8 mouse cellular contexts compared by ENCODE assay signal in genomic region chr2:69790722-69791121, GRCm38 (mm10). TPM values are rescaled to one million over a fixed set of nuclear protein-coding genes. Genes with fewer than 3 reads are reported as not detected.
A peak's percentile ranks its signal among the peaks of the same experiment; 100 is the strongest.
DNase-seq lines count a peak whose midpoint lies in the region; ATAC-seq and TF ChIP-seq lines count a peak whose summit lies in the region.

No protein-coding gene starts in this region.

- no peak for TF ChIP-seq EP300 in MEL (IDR thresholded peaks at IDR 0.05; ENCODE audit: low read depth in 1 of 2, low read length in 2 of 2)

- no peak overlapping the region for H3K9ac ChIP-seq in heart, embryonic 15.5 days
- H3K9ac ChIP-seq in MEL (ENCODE audit: control insufficient read depth, low read depth, low read length, poor library complexity, severe bottlenecking): no peak overlapping the region
- H3K9ac ChIP-seq in hindbrain, embryonic 13.5 days: no peak overlapping the region
- H3K9ac ChIP-seq in midbrain, embryonic 12.5 days (replicated peaks): no peak overlapping the region

- peaks cover 28% of the 10 kb centered on the region for H3K36me3 ChIP-seq in heart, embryonic 15.5 days
- peaks cover 7 to 9% of the 10 kb centered on the region in 2 experiments; a peak in 3 of 4 replicates for H3K36me3 ChIP-seq in MEL (ENCODE audit: control insufficient read depth in 1 of 2, insufficient read depth in 2 of 2, low read length in 2 of 2)
- peaks cover 29% of the 10 kb centered on the region for H3K36me3 ChIP-seq in hindbrain, embryonic 13.5 days
- peaks cover 30% of the 10 kb centered on the region for H3K36me3 ChIP-seq in midbrain, embryonic 12.5 days

- H3K27me3 ChIP-seq in heart, embryonic 15.5 days: no peaks in the 10 kb centered on the region
- H3K27me3 ChIP-seq in MEL (ENCODE audit: control insufficient read depth in 1 of 2, insufficient read depth in 2 of 2, low read length in 2 of 2): no peaks in the 10 kb centered on the region
- H3K27me3 ChIP-seq in hindbrain, embryonic 13.5 days: no peaks in the 10 kb centered on the region
- no peaks in the 10 kb centered on the region for H3K27me3 ChIP-seq in midbrain, embryonic 12.5 days

- WGBS in heart, embryonic 15.5 days: 62% methylated on average over 4 of the region's 4 CpGs
- 82% methylated on average over 4 of the region's 4 CpGs for WGBS in hindbrain, embryonic 13.5 days
- 68% methylated on average over 4 of the region's 4 CpGs for WGBS in midbrain, embryonic 12.5 days

- H3K79me2 ChIP-seq in MEL (ENCODE audit: control insufficient read depth, insufficient read depth, low read length, poor library complexity): 0 out of 2 replicates have a peak, but pooled peaks cover 3% of the 10 kb centered on the region

- DNase-seq in heart, postnatal 4 days: no peak
- no peak for DNase-seq in MEL (ENCODE audit: low read depth, low spot score)
- no peak for DNase-seq in cerebellum, adult 8-10 months
- DNase-seq in ovary, postnatal 10 days (ENCODE audit: low spot score): no peak
- DNase-seq in right cerebral cortex, postnatal 25 days: no peak

- TF ChIP-seq POLR2A in MEL (IDR thresholded peaks at IDR 0.05; ENCODE audit: control insufficient read depth in 1 of 2, insufficient read depth in 1 of 2, low read depth in 1 of 2, low read length in 2 of 2, poor library complexity in 1 of 2): no peak

- no peak for ATAC-seq in heart, embryonic 15.5 days (replicated peaks; ENCODE audit: insufficient number of reproducible peaks, insufficient read depth, low FRiP score, low read depth)
- no peak for ATAC-seq in hindbrain, embryonic 13.5 days (ENCODE audit: low FRiP score)
- no peak for ATAC-seq in midbrain, embryonic 12.5 days (ENCODE audit: low FRiP score, low read depth)

- TF ChIP-seq CTCF in MEL (IDR thresholded peaks at IDR 0.05 in 2 of 3, conservative IDR thresholded peaks at IDR 0.05 in 1 of 3; ENCODE audit: control insufficient read depth in 1 of 3, insufficient read depth in 1 of 3, low read depth in 2 of 3, low read length in 3 of 3, poor library complexity in 1 of 3, severe bottlenecking in 1 of 3): no peak

- no peak for TF ChIP-seq RAD21 in MEL (IDR thresholded peaks at IDR 0.05; ENCODE audit: low read depth, low read length)

- H3K27ac ChIP-seq in heart, embryonic 15.5 days: no peak overlapping the region
- no peak overlapping the region for H3K27ac ChIP-seq in MEL (ENCODE audit: control insufficient read depth, low read depth, low read length)
- H3K27ac ChIP-seq in hindbrain, embryonic 13.5 days: no peak overlapping the region; the same call in 1 of the 2 replicates
- no peak overlapping the region for H3K27ac ChIP-seq in midbrain, embryonic 12.5 days (replicated peaks)

- peak overlapping the region; percentile 69; the same call in 1 of the 2 replicates for H3K4me3 ChIP-seq in heart, embryonic 15.5 days
- peak overlapping the region in 1 of 2 experiments; percentile 83; a peak in 3 of 4 replicates for H3K4me3 ChIP-seq in MEL (ENCODE audit: control insufficient read depth in 1 of 2, insufficient read depth in 1 of 2, low read depth in 2 of 2, low read length in 2 of 2)
- peak overlapping the region; percentile 70 for H3K4me3 ChIP-seq in hindbrain, embryonic 13.5 days
- H3K4me3 ChIP-seq in midbrain, embryonic 12.5 days: peak overlapping the region; percentile 73; the same call in 1 of the 2 replicates

- H3K9me3 ChIP-seq in heart, embryonic 15.5 days (replicated peaks): no peaks in the 10 kb centered on the region
- H3K9me3 ChIP-seq in MEL (replicated peaks; ENCODE audit: insufficient read depth, low read length): no peaks in the 10 kb centered on the region
- no peaks in the 10 kb centered on the region for H3K9me3 ChIP-seq in hindbrain, embryonic 13.5 days
- no peaks in the 10 kb centered on the region for H3K9me3 ChIP-seq in midbrain, embryonic 12.5 days

- H3K4me2 ChIP-seq in heart, embryonic 15.5 days: peak overlapping the region; percentile 77
- peak overlapping the region; percentile 74 for H3K4me2 ChIP-seq in hindbrain, embryonic 13.5 days
- peak overlapping the region; percentile 84 for H3K4me2 ChIP-seq in midbrain, embryonic 12.5 days (replicated peaks)

- peaks cover 6% of the 10 kb centered on the region for H3K4me1 ChIP-seq in heart, embryonic 15.5 days (replicated peaks)
- H3K4me1 ChIP-seq in MEL (ENCODE audit: control insufficient read depth in 1 of 2, insufficient read depth in 2 of 2, low read length in 2 of 2): peaks cover 3 to 6% of the 10 kb centered on the region in 2 experiments; a peak in 3 of 4 replicates
- H3K4me1 ChIP-seq in hindbrain, embryonic 13.5 days (replicated peaks): peaks cover 21% of the 10 kb centered on the region
- 0 out of 2 replicates have a peak, but pooled peaks cover 6% of the 10 kb centered on the region for H3K4me1 ChIP-seq in midbrain, embryonic 12.5 days

TF ChIP-seq in MEL, 35 proteins besides CTCF, POLR2A, EP300 and RAD21:
- no peak for TF ChIP-seq JUND (IDR thresholded peaks at IDR 0.05; ENCODE audit: low read depth, low read length)
- no peak for TF ChIP-seq MAZ (IDR thresholded peaks at IDR 0.05; ENCODE audit: low read depth, low read length)
- no peak for TF ChIP-seq NELFE (IDR thresholded peaks at IDR 0.05; ENCODE audit: low read depth, low read length)
- TF ChIP-seq GABPA (IDR thresholded peaks at IDR 0.05; ENCODE audit: low read depth, low read length): no peak
- no peak for TF ChIP-seq TCF12 (IDR thresholded peaks at IDR 0.05; ENCODE audit: low read depth, low read length)
- TF ChIP-seq ZNF384 (IDR thresholded peaks at IDR 0.05; ENCODE audit: low read depth, low read length): peak; percentile 56

RNA-seq across cellular contexts. Expression of gene Phospho2, which starts 1.3 kb away (rescaled TPM):
- 17.3 and 18.3 TPM in 2 replicates for polyA plus RNA-seq in heart, embryonic 15.5 days (2015; fragmentation: Nextera tagmentation; extraction: Ambion mirVana)
- 10 to 100 TPM; 12.2 to 15.3 TPM for total RNA-seq in heart, postnatal 4 days (2021)
- total RNA-seq in MEL (2012; rRNA removed): 11.8 and 13.2 TPM in 2 replicates
- 10 to 100 TPM in 1 of 2 experiments, not detected in 1; 13.2 TPM for polyA plus RNA-seq in MEL (2012; ENCODE audit: insufficient read depth in 1 of 2, insufficient read length in 2 of 2, low read depth in 1 of 2, low replicate concordance in 2 of 2, missing spikeins in 1 of 2)
- polyA plus RNA-seq in hindbrain, embryonic 13.5 days (2015; fragmentation: Nextera tagmentation; extraction: Ambion mirVana): 41.3 and 43.3 TPM in 2 replicates
- polyA plus RNA-seq in midbrain, embryonic 12.5 days (2016; fragmentation: Nextera tagmentation; extraction: Ambion mirVana): 33.9 and 36.2 TPM in 2 replicates

RNA-seq across cellular contexts. Expression of gene Ccdc173, which starts 1.3 kb away (rescaled TPM):
- polyA plus RNA-seq in heart, embryonic 15.5 days (2015; fragmentation: Nextera tagmentation; extraction: Ambion mirVana): 1.4 and 1.7 TPM in 2 replicates
- total RNA-seq in heart, postnatal 4 days (2021): under 1 TPM; 0.43 to 0.99 TPM
- 0.85 and 1.1 TPM in 2 replicates for total RNA-seq in MEL (2012; rRNA removed)
- polyA plus RNA-seq in MEL (2012; ENCODE audit: insufficient read depth in 1 of 2, insufficient read length in 2 of 2, low read depth in 1 of 2, low replicate concordance in 2 of 2, missing spikeins in 1 of 2): 1 to 10 TPM in 1 of 2 experiments, not detected in 1; 1.9 TPM
- 4.0 and 4.4 TPM in 2 replicates for polyA plus RNA-seq in hindbrain, embryonic 13.5 days (2015; fragmentation: Nextera tagmentation; extraction: Ambion mirVana)
- polyA plus RNA-seq in midbrain, embryonic 12.5 days (2016; fragmentation: Nextera tagmentation; extraction: Ambion mirVana): 4.8 and 5.1 TPM in 2 replicates

RNA-seq across cellular contexts. Expression of gene Klhl23, which starts 31.0 kb away (rescaled TPM):
- 46.4 and 53.0 TPM in 2 replicates for polyA plus RNA-seq in heart, embryonic 15.5 days (2015; fragmentation: Nextera tagmentation; extraction: Ambion mirVana)
- total RNA-seq in heart, postnatal 4 days (2021): 10 to 100 TPM; 56.7 to 62.7 TPM
- 24.8 and 27.6 TPM in 2 replicates for total RNA-seq in MEL (2012; rRNA removed)
- 100 to 1,000 TPM in 1 of 2 experiments, 10 to 100 TPM in 1; 31.4 to 238 TPM for polyA plus RNA-seq in MEL (2012; ENCODE audit: insufficient read depth in 1 of 2, insufficient read length in 2 of 2, low read depth in 1 of 2, low replicate concordance in 2 of 2, missing spikeins in 1 of 2)
- 66.8 and 67.4 TPM in 2 replicates for polyA plus RNA-seq in hindbrain, embryonic 13.5 days (2015; fragmentation: Nextera tagmentation; extraction: Ambion mirVana)
- 41.0 and 51.6 TPM in 2 replicates for polyA plus RNA-seq in midbrain, embryonic 12.5 days (2016; fragmentation: Nextera tagmentation; extraction: Ambion mirVana)
